Mouse (Mus musculus): ENCODE measurements around the gene C530008M17Rik. TPM values are rescaled to one million over a fixed set of nuclear protein-coding genes. Genes with fewer than 3 reads are reported as not detected.

The C530008M17Rik gene
- 2.1 TPM for total RNA-seq (2023)

GRCm38 (mm10) chr5:76656212-76656611 lies at the start of gene C530008M17Rik:
TSS of gene C530008M17Rik (plus strand) at chr5:76656512.

GRCm38 (mm10) chr5:76905405-76906154 lies 249.3 kb downstream of the C530008M17Rik start, which contains the start of gene Aasdh:
TSS of gene Aasdh (minus strand) at chr5:76905514.

Other genes with a start within 250 kb of the C530008M17Rik start
- gene Gm7271, start 172.5 kb upstream of the C530008M17Rik start, total RNA-seq (2023), result not detected
- gene Exoc1, start 127.2 kb upstream of the C530008M17Rik start, total RNA-seq (2023), result 58.6 TPM
- 18.1 TPM for gene Cep135, start 67.8 kb upstream of the C530008M17Rik start, total RNA-seq (2023)
- 24.5 TPM for gene Aasdh, start 249.0 kb downstream of the C530008M17Rik start, total RNA-seq (2023)